Mouse (Mus musculus): ENCODE measurements at regions not wholly inside any gene's neighbourhood (a gene's known extent, or its start where the extent isn't known, plus 50 kb on each side); places are given as distances from the start of the nearest gene placed in this dataset.

GRCm38 (mm10) chr2:148110149-148110548 lies 63.4 kb upstream of the Foxa2 start:
- TF ChIP-seq CTCF (IDR thresholded peaks at IDR 0.05) (peak; percentile 81), EP300 (IDR thresholded peaks at IDR 0.05) (no peak)
